Mouse (Mus musculus): Measurements from ENCODE around the gene Rimkla.

The Rimkla gene

DNA sequence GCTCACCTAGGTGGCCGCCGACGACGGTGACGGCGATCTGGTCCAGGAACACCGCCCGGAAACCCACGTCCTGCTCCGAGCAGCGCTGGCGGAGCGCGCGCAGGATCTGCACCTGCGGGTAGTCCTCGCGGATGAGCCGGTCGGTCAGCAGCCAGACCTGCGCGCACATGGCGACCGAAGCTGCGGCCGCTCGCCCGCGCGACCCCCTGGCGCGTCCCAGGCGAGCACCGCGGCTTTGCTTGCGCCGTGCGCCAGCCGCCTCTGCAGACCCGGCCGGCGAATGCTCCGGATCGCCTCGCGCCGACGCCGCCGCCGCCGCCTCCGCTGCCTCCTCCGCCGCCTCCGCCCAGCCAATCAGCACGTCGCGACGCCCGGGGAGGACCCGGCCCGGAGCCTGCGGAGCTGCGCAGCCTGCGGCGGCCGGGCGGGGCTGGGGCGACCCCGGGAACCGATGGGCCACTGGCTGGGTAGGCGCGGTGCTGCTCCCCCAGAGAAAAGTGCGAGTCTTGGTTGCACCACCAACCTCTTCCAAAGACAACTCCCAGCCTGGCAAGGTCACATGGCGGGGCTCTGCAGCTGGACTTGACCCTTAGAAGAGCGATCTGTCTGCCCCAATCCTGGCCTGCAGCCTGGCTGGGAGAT, at the start of gene Rimkla:
Gene Rimkla, minus strand, starts transcription at position 338 of the 642 bp plus-strand sequence.
- in situ Hi-C loops (cut with MboI; ENCODE audit: unreplicated experiment in 2 of 2): no loop called here

DNA sequence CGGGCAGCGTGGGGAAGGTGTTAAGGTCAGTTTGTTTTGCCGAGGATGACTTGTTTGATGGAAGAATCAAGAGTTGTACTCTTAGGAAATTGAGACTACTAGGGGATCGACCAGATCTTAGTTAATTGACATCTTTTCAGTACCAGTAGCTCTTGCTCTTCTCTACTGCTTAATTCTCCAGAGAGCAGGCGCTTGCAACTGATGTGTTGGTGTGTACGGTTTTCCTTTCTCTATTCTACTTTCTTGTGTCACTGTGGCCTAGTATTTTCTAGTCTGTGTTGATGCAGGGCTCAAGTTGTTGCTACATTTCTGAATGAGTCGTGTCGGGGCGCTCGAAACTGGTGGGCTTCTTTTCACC, 48.1 kb upstream of the Rimkla start:
- in situ Hi-C loops (cut with MboI; ENCODE audit: unreplicated experiment in 2 of 2): no loop called here

DNA sequence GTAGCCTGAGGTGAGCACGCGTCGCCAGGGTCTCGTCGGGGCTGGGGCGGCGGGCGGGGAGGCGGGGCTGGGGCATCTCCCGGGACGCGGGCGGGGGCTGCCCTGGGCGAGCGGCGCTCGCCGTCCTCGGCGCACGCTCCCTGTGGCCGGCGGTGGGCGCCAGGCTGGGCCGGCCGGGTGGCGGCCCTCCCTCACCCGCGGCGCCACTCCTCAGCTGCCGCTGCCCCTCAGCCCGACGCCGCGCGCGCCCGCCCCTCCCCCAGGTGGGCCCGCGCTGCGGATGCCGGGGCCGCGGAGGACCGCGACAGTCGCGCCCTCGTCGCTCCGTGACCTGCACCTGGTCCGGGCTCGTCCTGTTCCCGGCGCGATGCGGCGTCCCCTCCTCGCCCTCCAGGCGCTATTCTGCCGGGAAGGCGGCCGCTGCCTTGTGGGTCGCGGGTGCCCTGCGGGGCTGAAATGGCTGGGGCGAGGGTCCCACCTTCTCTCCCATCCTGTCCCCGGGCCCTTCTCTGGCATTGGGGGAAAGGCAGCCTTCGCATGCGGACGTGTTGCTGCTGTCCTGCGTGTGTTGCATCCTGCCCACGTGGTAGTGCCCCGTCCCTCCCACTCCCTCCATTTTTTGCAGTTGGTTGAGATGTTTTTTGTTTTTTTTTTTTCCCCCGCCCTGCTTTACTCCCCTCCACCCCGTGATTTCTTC, 47.6 kb upstream of the Rimkla start:
- in situ Hi-C loops (cut with MboI; ENCODE audit: unreplicated experiment in 2 of 2): loop anchor here (10.0 kb wide), 2 partner anchors 115 to 295 kb away; partner anchors contain the start of genes Ppcs (in 2 of the 2) and Zmynd12 (in 2 of the 2)

DNA sequence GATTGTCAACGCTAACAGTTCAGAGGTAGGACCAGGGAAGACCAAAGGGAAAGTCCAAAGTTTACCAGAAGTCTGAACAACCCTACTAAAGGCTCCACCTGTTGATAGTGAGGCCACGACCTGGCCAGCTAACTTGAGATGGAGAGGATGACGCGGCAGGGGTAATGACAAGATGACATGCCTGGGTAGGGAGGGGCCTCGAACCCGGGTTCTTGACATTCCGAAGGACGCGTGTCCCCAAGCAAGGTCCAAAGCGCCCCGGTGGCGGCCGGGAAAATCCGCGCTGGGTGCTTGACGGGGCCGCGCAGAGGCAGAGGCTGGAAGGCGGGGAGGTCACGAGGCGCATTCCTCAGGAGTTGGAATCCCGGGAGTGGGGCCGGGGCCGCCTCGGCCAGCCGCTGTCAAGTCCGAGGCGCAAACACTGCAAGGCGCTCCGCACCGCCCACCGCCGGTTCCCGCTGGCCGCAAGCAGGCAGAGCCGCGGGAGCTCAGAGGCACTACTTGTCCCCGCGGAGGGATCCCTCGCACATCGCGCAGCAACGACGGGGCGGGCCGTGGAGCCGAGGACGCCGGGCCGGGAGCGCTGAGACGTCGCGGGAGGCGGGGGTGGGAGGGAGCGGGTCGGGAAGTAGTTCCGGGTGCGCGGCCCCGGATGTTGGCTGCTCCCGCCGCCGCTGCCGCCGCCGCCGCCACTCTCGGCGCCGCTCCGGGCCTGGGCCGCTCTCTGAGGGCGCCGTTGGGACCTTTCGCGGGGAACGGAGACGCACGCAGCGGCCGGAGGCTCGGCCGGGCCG, 46.8 kb upstream of the Rimkla start, which contains the start of gene Frg2f1:
Gene Frg2f1, minus strand, starts transcription at position 499 of the 794 bp plus-strand sequence.
- in situ Hi-C loops (cut with MboI; ENCODE audit: unreplicated experiment in 2 of 2): loop anchor here (10.0 kb wide), 2 partner anchors 114 to 294 kb away; partner anchors contain the start of genes Ppcs (in 2 of the 2) and Zmynd12 (in 2 of the 2)

DNA sequence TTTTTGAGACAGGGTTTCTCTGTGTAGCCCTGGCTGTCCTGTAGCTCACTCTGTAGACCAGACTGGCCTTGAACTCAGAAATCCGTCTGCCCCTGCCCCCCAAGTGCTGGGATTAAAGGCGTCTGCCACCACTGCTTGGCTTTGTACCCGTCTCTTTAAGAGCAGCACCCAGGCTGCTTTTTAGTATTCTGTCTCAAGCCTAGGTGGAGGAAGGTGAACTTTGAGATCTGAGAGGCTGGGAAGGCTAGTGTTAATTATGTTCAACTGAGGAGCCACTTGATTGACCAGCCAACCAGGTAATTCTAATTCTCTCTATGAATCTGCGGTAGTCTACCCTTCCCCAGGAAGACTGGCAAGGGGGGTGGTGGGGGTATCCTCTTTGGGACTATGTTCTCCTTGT, 45.0 kb upstream of the Rimkla start:
- in situ Hi-C loops (cut with MboI; ENCODE audit: unreplicated experiment in 2 of 2): loop anchor here (10.0 kb wide), 2 partner anchors 113 to 293 kb away; partner anchors contain the start of genes Ppcs (in 2 of the 2) and Zmynd12 (in 2 of the 2)

DNA sequence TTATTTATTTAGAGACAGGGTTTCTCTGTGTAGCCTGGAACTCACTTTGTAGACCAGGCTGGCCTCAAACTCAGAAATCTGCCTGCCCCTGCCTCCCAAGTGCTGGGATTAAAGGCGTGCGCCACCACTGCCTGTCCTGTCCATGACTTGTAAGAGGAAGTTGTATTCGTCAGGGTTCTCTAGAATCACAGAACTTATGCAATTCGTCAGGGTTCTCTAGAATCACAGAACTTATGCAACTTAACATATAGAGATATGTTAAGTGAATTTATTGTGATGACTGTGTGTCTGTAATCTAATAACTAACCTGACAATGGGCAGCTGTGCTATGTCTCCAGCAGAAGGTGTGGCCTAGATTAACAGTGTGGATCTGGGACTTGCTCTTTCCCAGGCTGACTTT, 44.2 kb upstream of the Rimkla start, which contains the start of gene Foxj3:
Gene Foxj3, plus strand, starts transcription at position 390 of the 400 bp plus-strand sequence.
- in situ Hi-C loops (cut with MboI; ENCODE audit: unreplicated experiment in 2 of 2): loop anchor here (10.0 kb wide), 2 partner anchors 112 to 292 kb away; partner anchors contain the start of genes Ppcs (in 2 of the 2) and Zmynd12 (in 2 of the 2)

DNA sequence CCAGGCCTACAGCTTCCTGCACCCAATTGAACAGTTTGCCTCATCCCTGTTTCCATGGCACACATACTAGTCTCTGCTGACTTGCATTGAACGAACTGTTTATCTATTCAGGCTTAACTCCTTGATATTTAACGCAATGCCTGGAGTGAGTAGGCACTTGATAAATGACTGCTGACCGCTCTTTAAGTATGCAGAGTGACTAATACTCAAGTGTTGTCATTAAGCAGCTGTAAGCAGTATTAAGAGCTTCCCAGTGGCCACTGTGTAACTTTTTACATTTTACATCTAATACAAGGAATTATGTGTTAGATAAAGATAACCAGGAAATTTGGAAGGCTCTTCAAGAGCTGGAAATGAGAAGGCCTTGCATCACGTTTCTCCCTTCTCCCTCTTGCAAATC, 42.7 kb upstream of the Rimkla start:
- in situ Hi-C loops (cut with MboI; ENCODE audit: unreplicated experiment in 2 of 2): loop anchor here (10.0 kb wide), 2 partner anchors 110 to 290 kb away; partner anchors contain the start of genes Ppcs (in 2 of the 2) and Zmynd12 (in 2 of the 2)

DNA sequence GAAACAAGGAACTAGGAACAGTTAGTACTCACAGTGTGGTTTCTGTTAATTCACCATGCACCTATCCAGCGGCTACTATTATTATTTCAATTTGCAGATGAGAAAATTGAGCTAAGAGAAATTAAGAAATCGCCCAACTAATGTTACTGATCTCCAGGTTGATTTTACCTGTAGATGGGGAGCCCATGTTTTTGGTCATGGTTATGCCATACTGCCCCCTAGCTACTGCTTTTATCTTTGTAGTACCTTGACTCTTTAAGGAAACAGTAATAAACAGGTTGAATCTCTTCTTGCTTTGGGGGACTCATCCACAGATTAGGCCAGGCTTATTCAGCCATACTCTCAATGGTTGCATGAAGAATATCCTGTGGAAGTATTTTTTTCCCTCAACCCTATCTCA, 39.4 kb upstream of the Rimkla start:
- in situ Hi-C loops (cut with MboI; ENCODE audit: unreplicated experiment in 2 of 2): loop anchor here (5.0 to 10.0 kb wide), 3 partner anchors 107 to 290 kb away; partner anchors contain the start of genes Ppcs (in 2 of the 2) and Zmynd12 (in 2 of the 2)

DNA sequence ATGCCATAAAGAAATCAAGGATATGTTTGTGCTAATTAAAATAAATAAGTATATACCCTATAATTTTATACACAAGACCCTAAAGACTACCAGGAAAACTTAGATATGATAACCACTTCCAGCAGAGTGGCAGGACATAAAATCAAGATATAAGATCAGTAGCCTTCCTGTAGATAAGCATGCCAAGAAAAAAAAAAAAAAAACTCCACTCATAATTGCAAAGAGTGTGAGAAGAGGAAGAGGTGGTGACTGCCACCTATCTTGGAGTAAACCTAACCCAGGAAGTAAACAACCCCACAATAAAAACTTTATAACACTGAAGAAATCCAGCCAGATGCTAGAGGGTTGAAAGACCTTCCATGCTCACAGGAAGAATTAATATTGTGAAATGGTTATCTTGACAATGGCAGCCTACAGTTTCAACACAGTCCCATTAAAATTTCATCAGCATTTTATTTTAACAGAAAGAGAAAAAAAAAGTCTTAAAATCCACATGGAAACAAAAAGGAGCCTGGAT, 34.0 kb upstream of the Rimkla start:
- in situ Hi-C loops (cut with MboI; ENCODE audit: unreplicated experiment in 2 of 2): no loop called here

DNA sequence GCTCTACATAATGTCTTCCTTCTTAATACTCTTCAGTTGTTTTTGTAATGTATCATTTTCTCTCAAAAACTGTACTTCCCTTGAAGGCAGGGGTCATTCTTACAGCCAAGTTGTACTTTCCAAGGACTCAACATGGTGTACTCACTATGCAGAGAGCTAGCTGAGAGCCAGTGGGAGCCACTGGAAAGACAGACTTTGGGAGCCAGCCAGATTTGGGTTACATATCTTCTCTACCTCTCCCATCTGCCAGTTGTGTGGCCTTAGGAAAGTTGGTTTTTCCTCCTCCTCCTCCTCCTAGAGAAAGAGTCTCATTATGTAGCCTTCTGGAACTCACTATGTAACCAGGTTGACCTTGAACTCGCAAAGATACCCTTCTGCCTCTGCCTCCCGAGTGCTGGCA, 32.0 kb upstream of the Rimkla start:
- in situ Hi-C loops (cut with MboI; ENCODE audit: unreplicated experiment in 2 of 2): no loop called here

DNA sequence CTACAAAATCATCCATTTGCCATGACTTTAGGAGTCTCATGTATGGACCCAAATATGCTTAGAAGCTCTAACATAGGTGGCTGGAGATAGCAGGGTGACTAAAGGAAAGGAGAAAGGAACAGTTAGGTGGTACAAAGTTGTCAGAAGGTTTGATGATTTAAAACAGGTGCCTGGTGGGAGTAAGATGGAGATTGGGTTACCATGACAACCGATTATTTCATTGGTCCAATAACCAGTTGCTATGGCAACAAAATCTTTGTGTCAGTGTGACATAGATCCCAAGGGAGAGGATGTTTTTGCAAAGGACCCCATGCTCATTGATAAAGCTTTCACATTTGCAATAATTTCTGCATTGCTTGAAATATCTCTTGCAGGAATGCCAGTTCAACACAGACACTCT, 31.6 kb upstream of the Rimkla start:
- in situ Hi-C loops (cut with MboI; ENCODE audit: unreplicated experiment in 2 of 2): no loop called here

DNA sequence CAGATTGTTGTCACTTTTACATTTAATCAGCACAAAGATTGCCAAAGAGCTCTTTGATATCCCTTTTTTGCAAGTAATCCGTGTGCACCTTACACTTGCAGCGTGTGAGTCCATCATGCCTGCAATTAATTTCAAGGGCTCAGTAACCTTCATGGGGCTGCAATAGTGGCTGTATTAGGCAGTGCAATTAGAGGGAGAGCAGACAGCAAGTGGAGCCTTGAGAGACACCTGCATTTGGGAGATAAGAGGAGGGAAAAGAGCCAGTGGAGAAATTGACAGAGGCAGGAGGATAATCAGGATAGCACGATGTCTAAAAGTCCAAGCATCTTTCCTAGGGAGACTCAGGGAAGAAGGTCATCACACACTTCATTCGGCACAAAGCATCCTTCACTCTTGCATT, 31.1 kb upstream of the Rimkla start:
- in situ Hi-C loops (cut with MboI; ENCODE audit: unreplicated experiment in 2 of 2): no loop called here

DNA sequence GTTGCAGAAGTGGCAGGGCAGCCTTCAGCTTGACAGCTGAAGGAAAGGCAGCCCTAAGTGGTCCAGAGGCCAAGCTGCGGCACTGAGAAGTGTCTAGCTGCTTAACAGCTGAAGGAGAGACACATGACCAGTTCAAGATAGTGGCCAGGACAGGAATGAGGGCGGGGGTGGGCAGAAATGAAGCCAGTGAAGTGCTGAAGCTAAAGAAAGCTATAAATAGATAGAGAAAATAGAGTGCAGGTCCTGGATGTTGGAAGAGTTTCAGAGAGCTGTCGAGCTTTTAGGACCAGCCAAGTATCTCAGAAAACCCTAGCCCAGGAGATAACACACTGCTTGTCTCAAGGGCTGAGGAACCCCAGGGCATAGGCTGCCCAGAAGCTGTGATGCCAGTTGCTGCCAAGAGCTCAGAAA, 20.3 kb upstream of the Rimkla start:
- in situ Hi-C loops (cut with MboI; ENCODE audit: unreplicated experiment in 2 of 2): no loop called here

DNA sequence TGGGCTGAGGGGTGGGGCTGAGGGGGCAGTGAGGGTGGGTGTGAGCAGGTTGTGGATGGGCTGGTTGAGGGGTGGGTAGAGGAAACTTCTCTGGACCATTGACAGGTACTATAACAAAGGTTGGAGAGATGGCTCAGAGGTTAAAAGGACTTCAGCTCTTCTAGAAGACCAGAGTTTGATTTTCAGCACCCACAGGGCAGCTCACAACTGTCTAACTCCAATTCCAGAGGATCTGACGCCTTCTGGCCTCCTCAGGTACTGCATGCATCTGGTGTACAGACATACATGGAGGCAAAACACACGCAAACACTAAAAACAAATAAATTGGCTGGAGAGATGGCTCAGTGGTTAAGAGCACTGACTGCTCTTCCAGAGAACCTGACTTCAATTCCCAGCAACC, 19.2 kb upstream of the Rimkla start:
- in situ Hi-C loops (cut with MboI; ENCODE audit: unreplicated experiment in 2 of 2): no loop called here

DNA sequence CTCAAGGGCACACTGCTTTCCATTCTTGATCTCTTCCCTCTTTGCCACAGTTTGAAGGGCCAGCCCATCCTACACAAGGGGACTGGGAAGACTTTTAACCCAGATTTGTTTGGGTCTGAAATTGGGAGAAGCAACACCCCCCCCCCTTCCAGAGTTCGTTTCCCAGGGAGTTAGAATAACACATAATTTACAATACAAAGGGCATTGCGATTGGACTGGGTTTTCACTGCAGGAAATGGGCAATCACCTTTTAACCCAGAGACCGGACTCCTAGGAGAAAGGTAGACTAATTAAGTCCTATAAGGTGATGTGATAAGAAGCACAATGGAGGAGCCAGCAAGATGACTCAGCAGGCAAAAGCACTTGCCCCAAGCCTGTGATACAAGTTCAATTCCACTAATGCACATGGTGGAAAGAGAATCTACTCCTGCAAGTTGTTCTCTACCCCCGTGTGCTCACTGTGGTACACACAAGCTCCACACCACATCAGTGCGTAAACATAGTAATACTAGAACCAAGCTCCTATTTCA, 6.0 kb upstream of the Rimkla start:
- in situ Hi-C loops (cut with MboI; ENCODE audit: unreplicated experiment in 2 of 2): no loop called here

DNA sequence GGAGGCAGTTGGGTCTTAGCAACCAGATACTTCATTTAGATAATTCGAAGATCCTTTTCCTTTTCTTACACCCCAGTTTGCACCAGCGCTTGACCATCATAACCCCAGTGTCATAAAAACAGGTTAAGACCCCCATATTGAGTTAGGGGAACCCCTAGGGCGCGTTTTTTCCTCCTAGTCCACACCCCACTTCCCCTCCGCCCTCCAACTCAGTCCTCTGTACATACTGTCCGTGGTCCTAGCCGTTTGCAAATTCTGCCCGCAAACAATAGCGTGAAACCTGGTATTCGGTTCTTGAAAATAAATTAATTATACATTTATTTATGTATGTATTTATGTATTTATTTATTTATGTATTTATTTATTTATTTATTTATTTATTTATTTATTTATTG, 502 bp upstream of the Rimkla start:
- in situ Hi-C loops (cut with MboI; ENCODE audit: unreplicated experiment in 2 of 2): no loop called here

DNA sequence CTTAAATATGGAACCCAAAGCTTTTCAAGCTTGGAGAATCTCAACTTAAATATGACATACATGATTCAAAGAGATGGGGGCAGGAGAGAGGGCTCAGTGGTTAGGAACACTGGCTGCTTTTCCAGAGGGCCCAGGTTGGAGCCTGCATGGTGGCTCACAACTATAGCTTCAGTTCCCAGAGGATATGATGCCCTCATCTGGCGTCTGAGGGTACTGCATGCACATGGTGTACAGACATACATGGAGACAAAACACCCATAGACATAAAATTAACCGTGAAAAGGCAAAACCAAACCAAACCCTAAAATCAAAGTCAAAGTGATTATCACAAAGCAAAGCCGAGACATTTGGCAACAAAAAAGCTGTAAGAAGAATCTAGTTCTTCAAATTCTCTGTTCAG, 1.6 kb downstream of the Rimkla start:
- in situ Hi-C loops (cut with MboI; ENCODE audit: unreplicated experiment in 2 of 2): no loop called here

DNA sequence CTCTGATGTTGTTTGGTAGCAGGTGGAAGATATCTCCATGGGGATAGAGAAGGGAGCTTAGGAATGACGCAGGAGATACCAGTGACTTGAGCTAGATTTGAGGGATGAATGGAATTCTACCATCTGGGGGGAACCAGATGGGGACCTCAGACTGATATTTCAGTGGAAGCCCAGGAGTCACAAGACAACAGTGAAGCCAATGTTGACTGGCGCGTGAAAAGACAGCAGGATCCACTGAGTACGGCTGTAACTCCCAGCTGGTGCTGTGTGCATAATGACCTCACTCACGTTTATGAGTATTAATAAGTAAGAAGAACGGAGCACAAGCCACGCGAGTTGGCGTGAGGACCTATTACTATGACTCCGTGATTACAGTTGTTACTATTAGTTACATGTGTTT, 2.8 kb downstream of the Rimkla start:
- in situ Hi-C loops (cut with MboI; ENCODE audit: unreplicated experiment in 2 of 2): no loop called here

DNA sequence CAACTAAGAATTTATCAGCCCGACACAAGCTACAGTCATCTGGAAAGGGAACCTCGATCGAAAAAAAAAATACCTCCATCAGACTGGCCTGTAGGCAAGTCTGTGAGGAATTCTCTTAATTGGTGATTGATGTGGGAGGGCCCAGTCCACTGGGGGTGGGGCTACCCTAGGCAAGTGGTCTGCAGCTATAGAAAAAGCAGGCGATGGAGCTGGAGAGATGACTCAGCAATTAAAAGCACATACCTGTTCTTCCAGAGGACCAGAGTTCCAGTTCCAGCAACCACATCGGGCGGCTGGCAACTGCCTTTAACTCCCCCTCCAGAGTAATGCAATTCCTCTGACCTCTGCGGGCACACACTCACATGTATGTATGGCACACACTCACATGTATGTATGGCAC, 7.5 kb downstream of the Rimkla start:
- in situ Hi-C loops (cut with MboI; ENCODE audit: unreplicated experiment in 2 of 2): no loop called here

DNA sequence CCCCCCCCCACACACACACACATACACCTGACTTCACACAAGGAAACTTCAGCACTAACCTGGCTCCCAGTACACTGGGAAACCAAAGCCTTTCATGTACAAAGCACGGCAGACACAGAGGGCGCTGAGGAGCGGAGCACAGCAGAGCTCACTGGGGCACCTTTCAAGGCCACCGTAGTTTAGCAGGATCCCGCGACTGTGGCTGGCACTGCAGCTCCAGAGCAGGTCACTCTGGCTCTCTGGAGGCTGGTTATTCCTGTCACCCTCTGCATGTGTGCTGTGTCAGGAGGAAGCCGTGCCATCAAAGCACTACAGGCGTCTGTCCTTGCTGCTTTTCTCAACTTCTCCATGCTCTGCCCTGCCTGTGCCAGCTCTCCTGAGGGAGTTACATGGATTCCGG, 9.4 kb downstream of the Rimkla start:
- in situ Hi-C loops (cut with MboI; ENCODE audit: unreplicated experiment in 2 of 2): no loop called here

Data from v-Abl transformed pro-B cells (cell line).